Mouse (Mus musculus): ENCODE measurements at regions not wholly inside any gene's neighbourhood (a gene's known extent, or its start where the extent isn't known, plus 50 kb on each side); places are given as distances from the start of the nearest gene placed in this dataset.
A peak's percentile ranks its signal among the peaks of the same experiment; 100 is the strongest.

DNA sequence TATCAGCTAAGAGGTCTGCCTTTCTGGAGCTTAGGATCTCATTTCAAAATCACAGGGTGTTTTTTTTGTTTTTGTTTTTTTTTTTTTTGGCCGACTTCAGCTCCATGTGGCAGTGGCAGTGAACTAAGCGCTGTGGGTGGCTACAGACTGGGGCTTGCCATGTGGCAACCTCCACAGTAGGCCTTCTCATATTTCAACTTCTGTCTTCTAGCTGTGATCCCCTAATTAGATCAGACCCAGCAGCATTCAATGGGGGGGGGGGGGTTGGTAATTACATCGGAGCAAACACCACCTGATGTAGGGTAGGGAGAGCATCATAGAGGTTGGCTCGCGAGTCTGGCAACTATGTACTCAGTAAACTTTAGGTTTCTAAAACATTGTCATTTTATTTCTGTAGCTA lies 392.1 kb upstream of the Dcn start:
- Histone ChIP-seq H3K27ac (no peak overlapping the region), H3K4me2 (no peak overlapping the region), H3K36me3 (replicated peaks) (no peaks in the 10 kb centered on the region), H3K9ac (no peak overlapping the region), H3K27me3 (replicated peaks) (no peaks in the 10 kb centered on the region), H3K4me1 (0 out of 2 replicates have a peak, but pooled peaks cover 3% of the 10 kb centered on the region), H3K9me3 (no peaks in the 10 kb centered on the region), H3K4me3 (no peak overlapping the region)
- WGBS: 77% methylated on average over 5 of the region's 5 CpGs
- no peak for ATAC-seq (replicated peaks)

- Histone ChIP-seq H3K9ac (no peak overlapping the region), H3K9me3 (no peaks in the 10 kb centered on the region), H3K4me2 (no peak overlapping the region), H3K4me1 (0 out of 2 replicates have a peak, but pooled peaks cover 3% of the 10 kb centered on the region), H3K27ac (no peak overlapping the region), H3K4me3 (no peak overlapping the region), H3K36me3 (replicated peaks) (no peaks in the 10 kb centered on the region), H3K27me3 (replicated peaks) (no peaks in the 10 kb centered on the region)
- 71% methylated on average over 7 of the region's 7 CpGs for WGBS
- no peak for ATAC-seq (replicated peaks)
Observed at GRCm38 (mm10) chr10:97090254-97090653, 389.2 kb upstream of the Dcn start.

DNA sequence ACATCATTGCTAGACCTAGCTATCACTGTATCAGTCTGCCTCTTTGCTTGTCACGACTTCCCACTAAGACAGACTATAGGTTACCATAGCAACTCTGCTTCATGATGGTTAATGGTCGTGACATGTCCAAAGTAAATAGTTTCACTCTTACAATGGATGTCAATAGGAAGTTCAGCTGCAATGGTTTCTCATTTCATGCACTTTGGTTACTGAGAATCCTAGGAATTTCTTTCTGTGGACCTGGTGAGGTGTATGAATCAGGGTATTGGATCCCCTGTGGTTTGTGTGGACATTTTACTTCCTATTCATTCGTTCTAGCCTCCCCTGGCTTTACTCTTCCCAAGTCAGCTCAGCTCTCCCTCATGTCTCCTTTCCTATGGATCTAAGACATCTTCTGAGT lies 385.5 kb upstream of the Dcn start:
- Histone ChIP-seq H3K9ac (no peak overlapping the region), H3K36me3 (replicated peaks) (no peaks in the 10 kb centered on the region), H3K4me3 (no peak overlapping the region), H3K4me2 (no peak overlapping the region), H3K4me1 (0 out of 2 replicates have a peak, but pooled peaks cover 3% of the 10 kb centered on the region), H3K9me3 (no peaks in the 10 kb centered on the region), H3K27me3 (replicated peaks) (no peaks in the 10 kb centered on the region), H3K27ac (no peak overlapping the region)
- ATAC-seq (replicated peaks): no peak
- 17% methylated on average over 3 of the region's 3 CpGs for WGBS

DNA sequence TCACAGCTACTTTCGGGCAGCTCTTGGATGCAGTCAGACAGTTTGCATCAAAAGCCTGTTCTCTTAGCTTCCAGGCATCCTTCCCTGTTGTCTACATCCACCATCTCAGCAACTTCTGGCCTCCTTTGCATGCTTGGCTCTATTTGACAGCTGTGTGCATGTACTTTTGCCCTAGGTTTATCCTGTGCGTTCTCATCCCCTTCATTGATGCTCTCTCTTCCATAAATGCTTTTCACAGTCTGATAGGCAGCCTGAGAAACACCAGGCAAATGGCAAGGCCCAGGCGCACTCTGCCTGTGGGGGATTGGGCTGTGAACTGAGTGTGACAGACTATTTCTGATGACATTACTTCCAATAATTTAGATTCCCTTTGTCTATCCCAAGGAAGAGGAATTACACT lies 364.9 kb upstream of the Dcn start:
- 54% methylated on average over 3 of the region's 3 CpGs for WGBS
- ATAC-seq (replicated peaks): no peak
- no peak overlapping the region for H3K27ac ChIP-seq

DNA sequence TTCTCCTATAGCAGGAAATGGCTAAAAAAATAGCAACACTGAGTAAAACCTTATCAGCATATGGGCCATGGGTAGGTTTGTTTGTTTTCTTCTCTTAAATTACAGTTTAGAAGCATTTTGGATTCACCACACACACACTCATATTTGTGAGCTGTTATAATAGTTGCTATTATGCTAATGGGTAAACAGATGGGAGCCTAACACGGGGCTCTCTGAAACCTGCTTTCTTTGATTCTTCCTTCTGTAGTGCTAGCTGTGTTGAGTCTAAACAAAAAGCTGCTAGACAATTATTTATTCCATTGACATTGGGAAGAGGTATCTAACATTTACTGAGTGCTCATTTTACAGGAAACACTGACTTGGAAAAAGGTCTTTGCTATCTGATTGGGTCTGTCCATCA lies 356.7 kb upstream of the Dcn start:
- Histone ChIP-seq H3K27me3 (replicated peaks) (no peaks in the 10 kb centered on the region), H3K36me3 (replicated peaks) (no peaks in the 10 kb centered on the region), H3K9me3 (no peaks in the 10 kb centered on the region), H3K4me2 (no peak overlapping the region), H3K9ac (no peak overlapping the region), H3K4me3 (no peak overlapping the region), H3K27ac (peak overlapping the region; percentile 17; the same call in 1 of the 2 replicates), H3K4me1 (no peaks in the 10 kb centered on the region)
- WGBS: 35% methylated on average over 1 of the region's 1 CpGs
- no peak for ATAC-seq (replicated peaks)

More for the DNA sequence above, 364.9 kb upstream of the Dcn start:
- Histone ChIP-seq H3K4me3 (no peak overlapping the region), H3K4me2 (no peak overlapping the region), H3K4me1 (peaks cover 4% of the 10 kb centered on the region; the same call in 1 of the 2 replicates), H3K9ac (no peak overlapping the region), H3K9me3 (no peaks in the 10 kb centered on the region), H3K27me3 (replicated peaks) (no peaks in the 10 kb centered on the region), H3K36me3 (replicated peaks) (no peaks in the 10 kb centered on the region)

GRCm38 (mm10) chr10:97141561-97141960 lies 337.8 kb upstream of the Dcn start:
- Histone ChIP-seq H3K27me3 (replicated peaks) (no peaks in the 10 kb centered on the region), H3K4me2 (no peak overlapping the region), H3K27ac (no peak overlapping the region), H3K9me3 (no peaks in the 10 kb centered on the region), H3K4me3 (no peak overlapping the region), H3K4me1 (no peaks in the 10 kb centered on the region), H3K36me3 (replicated peaks) (no peaks in the 10 kb centered on the region), H3K9ac (no peak overlapping the region)
- ATAC-seq (replicated peaks): no peak
- 64% methylated on average over 2 of the region's 2 CpGs for whole genome bisulfite sequencing

DNA sequence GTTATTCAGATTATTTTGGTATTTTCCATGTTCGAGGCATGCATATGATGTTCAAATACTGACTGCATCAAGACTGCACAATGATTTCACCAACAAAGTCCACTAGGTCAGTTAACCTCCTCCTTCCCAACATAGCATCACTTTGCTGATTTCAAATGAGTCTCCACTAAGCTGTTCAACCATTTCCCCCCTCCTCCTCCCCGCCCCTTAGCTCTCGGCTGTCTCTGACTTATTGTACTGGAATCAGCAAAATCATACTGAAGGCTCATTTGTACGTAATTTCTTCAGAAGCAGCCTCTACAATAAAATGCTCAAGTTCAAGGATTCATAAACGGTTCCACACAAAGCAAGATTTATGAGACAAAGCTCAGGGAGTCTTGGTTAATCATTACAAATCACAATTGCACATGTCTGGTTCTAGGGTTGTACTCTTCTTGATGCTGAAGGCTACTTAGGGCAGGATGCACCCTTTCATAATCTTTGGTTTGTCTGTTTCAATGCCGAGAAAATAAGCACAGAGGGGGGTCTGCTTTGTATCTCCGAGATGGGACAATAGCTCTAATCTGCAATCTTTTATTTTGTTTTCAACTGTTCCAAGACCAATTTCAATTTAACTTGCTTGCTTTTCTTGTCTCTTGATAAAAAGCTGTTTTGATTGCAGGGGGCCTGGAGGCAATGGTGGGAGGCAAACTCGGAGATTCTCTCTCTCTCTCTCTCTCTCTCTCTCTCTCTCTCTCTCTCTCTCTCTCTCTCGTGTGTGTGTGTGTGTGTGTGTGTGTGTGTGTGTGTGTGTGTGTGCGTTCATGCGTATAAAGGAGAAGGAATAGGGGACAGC lies 320.6 kb upstream of the Dcn start:
- Histone ChIP-seq H3K4me3 (no peak overlapping the region), H3K9ac (no peak overlapping the region), H3K9me3 (no peaks in the 10 kb centered on the region), H3K27ac (peak overlapping the region; percentile 59), H3K4me1 (peaks cover 17% of the 10 kb centered on the region), H3K36me3 (replicated peaks) (no peaks in the 10 kb centered on the region), H3K4me2 (no peak overlapping the region), H3K27me3 (replicated peaks) (no peaks in the 10 kb centered on the region)
- no peak for ATAC-seq (replicated peaks)
- 28% methylated on average over 10 of the region's 11 CpGs for WGBS

DNA sequence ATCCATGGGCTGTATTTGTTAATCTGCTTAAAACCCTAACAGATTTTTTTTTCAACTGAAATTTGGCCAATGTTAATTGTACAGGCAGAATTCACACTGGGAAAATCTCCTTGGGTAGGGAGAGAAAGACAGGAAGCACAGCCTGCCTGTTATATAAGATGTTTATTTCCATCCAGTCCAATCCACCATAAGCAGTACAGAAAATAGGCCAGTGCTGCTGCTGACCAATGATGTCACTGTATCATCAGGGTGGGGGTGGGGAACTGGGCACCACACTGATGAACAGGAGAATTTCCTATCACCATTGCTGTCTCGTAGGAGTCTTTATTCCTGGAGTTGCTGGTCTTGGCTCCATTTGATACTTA lies 320.0 kb upstream of the Dcn start:
- Histone ChIP-seq H3K27ac (peak overlapping the region; percentile 59; the same call in 1 of the 2 replicates), H3K4me3 (no peak overlapping the region), H3K9me3 (no peaks in the 10 kb centered on the region), H3K9ac (no peak overlapping the region), H3K36me3 (replicated peaks) (no peaks in the 10 kb centered on the region), H3K4me1 (peaks cover 17% of the 10 kb centered on the region), H3K4me2 (no peak overlapping the region), H3K27me3 (replicated peaks) (no peaks in the 10 kb centered on the region)
- ATAC-seq (replicated peaks): peak; percentile 46; the same call in 1 of the 2 replicates
- 27% methylated on average over 1 of the region's 1 CpGs for WGBS

DNA sequence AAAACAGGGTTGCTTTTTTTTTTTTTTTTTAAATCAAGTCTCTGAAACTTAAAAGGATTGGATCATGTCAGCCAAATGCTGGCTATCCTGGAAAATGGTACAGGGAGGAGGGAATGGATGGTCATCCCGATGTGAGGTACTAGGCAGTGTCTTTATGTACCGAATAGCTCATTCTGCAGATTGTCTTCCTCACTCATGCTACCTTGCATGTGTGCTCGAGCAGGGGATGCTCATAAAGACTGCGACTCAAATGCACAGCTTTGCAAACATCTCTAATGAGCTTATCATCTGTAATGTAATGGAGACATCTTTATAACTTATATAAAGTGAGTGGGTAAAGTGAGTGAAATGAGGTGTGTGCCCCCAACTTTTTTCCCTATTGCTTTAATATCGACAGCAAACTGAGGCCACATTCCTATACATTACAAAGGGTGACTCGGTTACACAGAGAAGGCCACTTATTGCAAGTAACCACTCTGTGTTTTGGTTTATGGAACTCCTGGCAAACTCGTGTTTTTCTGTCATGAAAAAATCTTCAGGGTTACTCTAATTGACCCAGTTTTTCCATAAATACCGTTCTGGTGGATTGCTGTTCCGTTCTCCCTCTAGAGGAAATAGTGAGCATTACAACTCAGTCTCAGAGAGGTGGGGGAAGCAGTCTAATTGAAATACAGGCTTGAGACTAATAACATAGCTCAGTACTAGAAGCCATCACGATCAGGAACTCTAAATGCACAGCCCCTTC lies 319.4 kb upstream of the Dcn start:
- WGBS: 46% methylated on average over 10 of the region's 10 CpGs
- ATAC-seq (replicated peaks): peak; percentile 66
- no peaks in the 10 kb centered on the region for H3K27me3 ChIP-seq (replicated peaks)

GRCm38 (mm10) chr10:97160892-97161291 lies 318.5 kb upstream of the Dcn start:
- WGBS: 35% methylated on average over 2 of the region's 2 CpGs

More for the DNA sequence above, 319.4 kb upstream of the Dcn start:
- peak overlapping the region; percentile 59; the same call in 1 of the 2 replicates for H3K27ac ChIP-seq
- no peak overlapping the region for H3K4me2 ChIP-seq
- H3K36me3 ChIP-seq (replicated peaks): no peaks in the 10 kb centered on the region
- H3K9me3 ChIP-seq: no peaks in the 10 kb centered on the region
- no peak overlapping the region for H3K4me3 ChIP-seq
- H3K4me1 ChIP-seq: peaks cover 17% of the 10 kb centered on the region
- no peak overlapping the region for H3K9ac ChIP-seq

GRCm38 (mm10) chr10:97178468-97178867 lies 300.9 kb upstream of the Dcn start:
- no peak overlapping the region for H3K27ac ChIP-seq
- H3K36me3 ChIP-seq (replicated peaks): no peaks in the 10 kb centered on the region
- H3K9ac ChIP-seq: no peak overlapping the region
- no peaks in the 10 kb centered on the region for H3K27me3 ChIP-seq (replicated peaks)
- 45% methylated on average over 3 of the region's 3 CpGs for whole genome bisulfite sequencing
- H3K4me3 ChIP-seq: no peak overlapping the region
- ATAC-seq (replicated peaks): no peak
- no peaks in the 10 kb centered on the region for H3K9me3 ChIP-seq
- H3K4me1 ChIP-seq: no peaks in the 10 kb centered on the region
- no peak overlapping the region for H3K4me2 ChIP-seq

More at GRCm38 (mm10) chr10:97160892-97161291, 318.5 kb upstream of the Dcn start:
- no peaks in the 10 kb centered on the region for H3K9me3 ChIP-seq
- ATAC-seq (replicated peaks): no peak
- H3K27ac ChIP-seq: no peak overlapping the region
- no peak overlapping the region for H3K4me2 ChIP-seq
- peaks cover 17% of the 10 kb centered on the region for H3K4me1 ChIP-seq
- H3K4me3 ChIP-seq: no peak overlapping the region
- no peaks in the 10 kb centered on the region for H3K27me3 ChIP-seq (replicated peaks)
- no peaks in the 10 kb centered on the region for H3K36me3 ChIP-seq (replicated peaks)
- no peak overlapping the region for H3K9ac ChIP-seq

GRCm38 (mm10) chr10:97189696-97190095 lies 289.7 kb upstream of the Dcn start:
- no peak overlapping the region for H3K9ac ChIP-seq
- no peak overlapping the region for H3K4me3 ChIP-seq
- no peaks in the 10 kb centered on the region for H3K27me3 ChIP-seq (replicated peaks)
- no peaks in the 10 kb centered on the region for H3K9me3 ChIP-seq
- ATAC-seq (replicated peaks): no peak
- H3K36me3 ChIP-seq (replicated peaks): no peaks in the 10 kb centered on the region
- H3K27ac ChIP-seq: no peak overlapping the region
- no peaks in the 10 kb centered on the region for H3K4me1 ChIP-seq
- H3K4me2 ChIP-seq: no peak overlapping the region

Measured in midbrain, embryonic 15.5 days (tissue).